23 mouse cellular contexts compared by ENCODE assay signal in genomic region chr14:49086522-49086921, GRCm38 (mm10). TPM values are rescaled to one million over a fixed set of nuclear protein-coding genes. Genes with fewer than 3 reads are reported as not detected.
DNase-seq lines count a peak whose midpoint lies in the region; ATAC-seq and TF ChIP-seq lines count a peak whose summit lies in the region.
"Had no signal": no experiment of that assay in that cellular context is flagged by ENCODE, and none has a peak within 500 bp of the region (broad histone marks: within the 10 kb centered on the region; RNA-seq: fewer than 3 reads in every experiment).

No protein-coding gene starts in this region.

- no peak overlapping the region for H3K4me3 ChIP-seq in liver, adult 2 months (ENCODE audit: insufficient read depth, low read depth, low read length)
- H3K4me3 ChIP-seq in intestine, embryonic 16.5 days (ENCODE audit: low read length): no peak overlapping the region
- no peak overlapping the region for H3K4me3 ChIP-seq in kidney, embryonic 15.5 days (replicated peaks)
- H3K4me3 ChIP-seq: heart, adult 2 months; heart, embryonic 13.5 days; limb, embryonic 10.5 days; liver, embryonic 13.5 days; lung, embryonic 15.5 days; megakaryocyte, embryonic 14.5 days; neural tube, embryonic 12.5 days had no signal

- peak; percentile 85 for ATAC-seq in intestine, embryonic 16.5 days
- peak; percentile 76 for ATAC-seq in kidney, embryonic 15.5 days (replicated peaks; ENCODE audit: low FRiP score)
- ATAC-seq: forebrain, embryonic 14.5 days had no signal

- H3K27me3 ChIP-seq in liver, adult 2 months (ENCODE audit: control insufficient read depth, insufficient read depth, low read length): no peaks in the 10 kb centered on the region
- H3K27me3 ChIP-seq in intestine, embryonic 16.5 days (replicated peaks; ENCODE audit: control insufficient read depth, insufficient read depth, low read length): no peaks in the 10 kb centered on the region
- no peaks in the 10 kb centered on the region for H3K27me3 ChIP-seq in kidney, embryonic 15.5 days
- H3K27me3 ChIP-seq: heart, embryonic 13.5 days; liver, embryonic 13.5 days; lung, embryonic 15.5 days; megakaryocyte, embryonic 14.5 days; neural tube, embryonic 12.5 days had no signal

- intact Hi-C loops in gastrocnemius, postnatal 36 days (cut with DNase I): no loop called here

- 0 out of 2 replicates have a peak, but pooled peaks cover 2% of the 10 kb centered on the region for H3K4me1 ChIP-seq in liver, adult 2 months (ENCODE audit: control insufficient read depth, insufficient read depth, low read length)
- no peaks in the 10 kb centered on the region for H3K4me1 ChIP-seq in intestine, embryonic 16.5 days (ENCODE audit: control insufficient read depth, insufficient read depth, low read length)
- H3K4me1 ChIP-seq in kidney, embryonic 15.5 days: no peaks in the 10 kb centered on the region
- H3K4me1 ChIP-seq: heart, embryonic 13.5 days; limb, embryonic 10.5 days; liver, embryonic 13.5 days; lung, embryonic 15.5 days; megakaryocyte, embryonic 14.5 days; neural tube, embryonic 12.5 days had no signal

- TF ChIP-seq POLR2A in liver, adult 2 months (IDR thresholded peaks at IDR 0.05; ENCODE audit: extremely low read depth, insufficient read depth, low read length): no peak

- no peaks in the 10 kb centered on the region for H3K79me2 ChIP-seq in liver, adult 2 months (ENCODE audit: control insufficient read depth, insufficient read depth, low read length)

- peaks cover 27% of the 10 kb centered on the region for H3K36me3 ChIP-seq in liver, adult 2 months (ENCODE audit: control insufficient read depth, insufficient read depth, low read length)
- 0 out of 2 replicates have a peak, but pooled peaks cover 2% of the 10 kb centered on the region for H3K36me3 ChIP-seq in intestine, embryonic 16.5 days (ENCODE audit: control insufficient read depth, insufficient read depth, low read length)
- peaks cover 29% of the 10 kb centered on the region for H3K36me3 ChIP-seq in kidney, embryonic 15.5 days

- H3K27ac ChIP-seq in liver, adult 2 months (replicated peaks; ENCODE audit: insufficient read depth, low read depth, low read length): no peak overlapping the region
- no peak overlapping the region; the same call in 1 of the 2 replicates for H3K27ac ChIP-seq in intestine, embryonic 16.5 days (ENCODE audit: low read length)
- H3K27ac ChIP-seq in kidney, embryonic 15.5 days: peak overlapping the region; percentile 42; the same call in 1 of the 2 replicates
- H3K27ac ChIP-seq: heart, adult 2 months; heart, embryonic 13.5 days; limb, embryonic 10.5 days; liver, embryonic 13.5 days; lung, embryonic 15.5 days; neural tube, embryonic 12.5 days had no signal

- WGBS in liver, adult 2 months: 67% methylated on average over 4 of the region's 4 CpGs
- WGBS in intestine, embryonic 16.5 days: 76% methylated on average over 4 of the region's 4 CpGs
- WGBS in kidney, embryonic 15.5 days: 78% methylated on average over 4 of the region's 4 CpGs

- H3K4me2 ChIP-seq in intestine, embryonic 16.5 days (ENCODE audit: low read depth, low read length): no peak overlapping the region
- H3K4me2 ChIP-seq in kidney, embryonic 15.5 days: no peak overlapping the region
- H3K4me2 ChIP-seq: heart, embryonic 13.5 days; liver, embryonic 13.5 days; lung, embryonic 15.5 days; neural tube, embryonic 12.5 days had no signal

- H3K9me3 ChIP-seq in intestine, embryonic 16.5 days (ENCODE audit: control insufficient read depth, low read length): no peaks in the 10 kb centered on the region
- no peaks in the 10 kb centered on the region for H3K9me3 ChIP-seq in kidney, embryonic 15.5 days (replicated peaks)
- H3K9me3 ChIP-seq: heart, embryonic 13.5 days; limb, embryonic 10.5 days; liver, embryonic 13.5 days; lung, embryonic 15.5 days; megakaryocyte, embryonic 14.5 days; neural tube, embryonic 12.5 days had no signal

- TF ChIP-seq CTCF in liver, adult 2 months (IDR thresholded peaks at IDR 0.05; ENCODE audit: low read depth, low read length): no peak

- no peak overlapping the region for H3K9ac ChIP-seq in liver, adult 2 months (ENCODE audit: low read depth, low read length)
- H3K9ac ChIP-seq in intestine, embryonic 16.5 days (ENCODE audit: low read depth, low read length): no peak overlapping the region
- H3K9ac ChIP-seq in kidney, embryonic 15.5 days: no peak overlapping the region
- H3K9ac ChIP-seq: heart, embryonic 13.5 days; liver, embryonic 13.5 days; lung, embryonic 15.5 days; neural tube, embryonic 12.5 days had no signal

- peak; percentile 79 for DNase-seq in liver, adult 2 months (ENCODE audit: extremely low read depth, low read depth, low spot score)
- DNase-seq in liver: no peak
- DNase-seq in kidney, postnatal 36 days: peak; percentile 27 to 77
- DNase-seq in gastrocnemius, postnatal 36 days: no peak
- DNase-seq in thymus, postnatal 10 days (ENCODE audit: low spot score in 2 of 2): no peak
- DNase-seq: adrenal gland, postnatal 10 days; cerebellum, adult 9-10 months; gastrocnemius, postnatal 10 days; heart, adult 2 months; heart, postnatal 14 days; liver, embryonic 13.5 days; lung, postnatal 36 days; midbrain, embryonic 14.5 days; right cerebral cortex, postnatal 14 days; spleen, adult 18-20 months had no signal

RNA-seq across cellular contexts. Expression of gene Exoc5, which starts 20.1 kb away (rescaled TPM):
- 17.7 and 20.5 TPM in 2 replicates for total RNA-seq in liver, adult 2 months (2014; rRNA removed)
- 2.6 and 3.4 TPM in 2 replicates for polyA plus RNA-seq in liver, adult 2 months (2012; rRNA removed)
- 31.6 and 33.2 TPM in 2 replicates for polyA plus RNA-seq in intestine, embryonic 16.5 days (2015; fragmentation: Nextera tagmentation; extraction: Ambion mirVana)
- polyA plus RNA-seq in kidney, embryonic 15.5 days (2015; fragmentation: Nextera tagmentation; extraction: Ambion mirVana): 41.9 and 42.4 TPM in 2 replicates
- 10 to 100 TPM; 16.8 to 18.0 TPM for total RNA-seq in gastrocnemius, postnatal 36 days (2021)

RNA-seq across cellular contexts. Expression of gene Ap5m1, which starts 20.6 kb away (rescaled TPM):
- total RNA-seq in liver, adult 2 months (2014; rRNA removed): 15.7 and 16.2 TPM in 2 replicates
- 6.7 and 7.0 TPM in 2 replicates for polyA plus RNA-seq in liver, adult 2 months (2012; rRNA removed)
- 24.8 and 25.3 TPM in 2 replicates for polyA plus RNA-seq in intestine, embryonic 16.5 days (2015; fragmentation: Nextera tagmentation; extraction: Ambion mirVana)
- polyA plus RNA-seq in kidney, embryonic 15.5 days (2015; fragmentation: Nextera tagmentation; extraction: Ambion mirVana): 26.4 and 29.0 TPM in 2 replicates
- total RNA-seq in gastrocnemius, postnatal 36 days (2021): 1 to 10 TPM; 8.1 to 9.8 TPM

Comparison
In these comparisons a context has a peak if more than half of its experiments do, and no peak if none do; other contexts are left out.
1. DNase-seq: peak in liver, adult 2 months (single experiment) and kidney, postnatal 36 days (2 of 2); none in liver (single experiment), gastrocnemius, postnatal 36 days (0 of 2) and thymus, postnatal 10 days (0 of 2).